Mouse (Mus musculus) layer of hippocampus, adult 9-10 months (tissue): ENCODE results near the gene Zfp28.
A peak's percentile ranks its signal among the peaks of the same experiment; 100 is the strongest.
"Not testable (repeated sequence)": the region's sequence is repeated elsewhere in the genome, so short reads cannot be mapped to it uniquely, and the experiment has no call there.

Source experiments
- DNase-seq: peaks from one replicate; pipeline ENCODE4 v3.0.0; 2022; ENCODE audit warnings: low spot score

The Zfp28 gene

DNA sequence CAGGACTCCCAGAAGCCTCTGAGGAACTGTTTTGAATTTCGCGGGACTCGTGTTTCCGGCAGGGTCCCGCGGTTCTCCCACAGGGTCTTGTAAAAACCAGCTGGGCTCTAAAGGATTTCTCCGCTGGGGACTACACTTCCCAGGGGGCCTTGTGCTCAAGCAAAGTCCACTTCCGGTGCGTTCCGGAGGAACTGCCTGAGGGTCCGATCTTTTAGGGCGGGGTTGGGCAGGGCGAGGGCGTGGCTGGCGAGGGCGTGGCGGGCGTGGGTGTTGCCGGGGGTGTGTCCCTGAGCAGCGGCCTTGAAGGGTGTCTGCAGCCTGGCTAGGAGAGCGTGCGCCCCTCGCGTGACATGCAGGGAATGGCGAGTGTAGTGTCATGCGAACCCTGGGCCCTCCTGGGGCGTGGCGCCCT is at the start of gene Zfp28:
Gene Zfp28 (plus strand): TSS at position 252 of the 412 bp plus-strand sequence.
- DNase-seq, result peak; percentile 71

DNA sequence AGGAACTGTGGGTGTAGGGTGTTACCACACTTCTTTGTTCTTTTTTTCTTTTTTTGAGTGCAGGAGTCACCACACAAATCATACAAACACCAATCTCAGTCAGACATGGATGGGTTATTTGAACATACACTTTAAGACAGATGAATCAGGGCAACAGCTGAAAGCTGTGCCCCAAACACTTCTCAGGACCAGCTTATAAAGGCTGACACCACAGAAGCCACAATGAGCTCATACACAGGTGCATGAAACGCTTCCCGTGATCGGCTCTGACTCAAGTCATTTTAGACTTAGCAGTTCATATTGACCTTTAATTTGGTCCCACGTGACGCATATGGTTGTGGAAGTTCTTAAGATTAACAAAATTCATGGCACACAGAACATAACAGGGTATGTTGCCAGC is 43.2 kb upstream of the Zfp28 start:
- no peak for DNase-seq

DNA sequence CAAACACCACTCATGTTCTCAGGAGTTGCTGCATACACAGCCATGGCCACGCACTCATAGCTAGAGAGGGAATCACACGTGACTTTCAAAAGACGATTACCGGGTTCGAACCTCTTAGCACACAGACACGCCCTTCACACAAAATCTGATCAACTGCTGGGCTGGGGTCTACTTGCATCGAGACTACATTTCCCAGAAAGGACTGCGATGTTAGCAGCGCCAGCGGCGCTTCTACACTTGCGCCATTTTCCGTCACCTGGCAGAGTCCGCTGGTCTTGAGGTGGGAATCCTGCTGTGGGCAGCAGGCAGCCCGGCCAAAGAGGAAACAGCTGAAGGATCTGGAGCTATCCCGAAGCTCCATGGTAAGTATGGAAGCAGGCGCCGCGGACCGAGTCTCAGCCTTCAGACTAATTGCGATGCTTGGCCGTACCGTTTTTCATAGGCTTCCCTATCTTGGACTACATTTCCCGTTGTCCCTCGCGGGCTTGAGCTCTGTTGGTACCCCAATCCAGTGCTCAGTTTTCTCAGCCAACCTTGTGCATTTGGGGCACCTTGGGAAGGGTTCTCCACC is 39.5 kb upstream of the Zfp28 start, which contains the start of gene Gm3854:
Gene Gm3854 (plus strand): TSS at position 259 of the 571 bp plus-strand sequence.
- peak; percentile 47 for DNase-seq

DNA sequence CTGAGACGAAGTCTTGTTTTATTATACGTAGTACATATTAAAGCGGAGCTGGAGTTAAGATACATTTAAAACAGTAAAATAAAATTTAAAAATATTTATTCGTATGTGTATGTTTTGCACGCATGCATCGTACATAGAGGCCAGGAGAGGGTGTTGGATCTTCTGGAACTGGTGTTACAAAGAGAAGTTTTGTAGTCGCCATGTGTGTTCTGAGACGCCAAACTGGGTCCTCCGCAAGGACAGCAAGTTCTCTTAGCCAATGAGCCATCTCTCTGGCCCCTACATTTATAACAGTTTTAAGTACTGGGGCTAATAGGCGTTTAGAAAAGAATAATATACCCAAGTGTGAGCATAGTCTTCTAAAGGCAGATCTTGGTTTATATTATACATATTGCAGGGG is 39.0 kb upstream of the Zfp28 start:
- DNase-seq, result no peak

DNA sequence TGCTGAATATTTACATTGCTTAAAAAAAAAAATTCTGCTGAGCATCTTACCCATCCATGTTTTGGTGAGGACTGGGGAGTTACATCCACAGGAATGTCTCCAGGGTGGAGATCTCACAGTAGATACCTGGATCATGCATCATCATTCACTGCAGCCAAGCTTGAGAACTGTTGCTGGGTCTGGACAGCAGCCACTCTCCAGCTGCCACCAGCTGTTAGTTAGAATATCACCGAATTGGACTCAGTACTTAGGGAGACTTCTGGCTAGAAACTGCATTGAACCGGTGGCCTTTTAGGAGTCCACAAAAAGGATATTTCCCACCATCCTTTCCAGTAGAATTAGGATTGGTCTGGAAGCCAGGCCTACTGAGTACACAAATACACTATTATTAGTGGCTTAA is 25.0 kb upstream of the Zfp28 start:
- DNase-seq, result no peak

DNA sequence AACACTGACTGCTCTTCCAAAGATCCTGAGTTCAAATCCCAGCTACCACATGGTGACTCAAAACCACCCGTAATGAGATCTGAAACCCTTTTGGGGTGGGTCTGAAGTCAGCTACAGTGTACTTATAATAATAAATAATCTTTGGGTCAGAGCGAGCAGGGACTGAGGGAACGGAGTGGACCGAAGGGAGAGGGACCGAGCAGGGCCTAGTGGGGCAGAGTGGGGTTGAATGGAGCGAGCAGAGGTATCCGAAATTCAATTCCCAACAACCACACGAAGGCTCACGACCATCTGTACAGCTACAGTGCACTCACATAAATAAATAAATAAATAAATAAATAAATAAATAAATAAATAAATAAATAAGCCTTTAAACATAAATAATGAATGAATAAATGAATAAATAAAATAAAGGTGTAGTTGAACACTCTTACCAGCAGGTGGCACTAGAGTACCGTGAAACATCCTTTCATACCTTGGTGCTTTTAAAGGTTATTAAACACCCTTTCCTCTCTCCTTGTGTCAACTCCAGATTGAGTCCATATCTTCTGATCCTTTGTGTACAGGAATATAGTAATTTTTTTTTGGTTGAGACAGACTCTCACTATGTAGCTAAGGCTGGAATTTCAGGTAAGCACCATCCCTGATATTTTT is 24.0 kb upstream of the Zfp28 start:
- no peak for DNase-seq

DNA sequence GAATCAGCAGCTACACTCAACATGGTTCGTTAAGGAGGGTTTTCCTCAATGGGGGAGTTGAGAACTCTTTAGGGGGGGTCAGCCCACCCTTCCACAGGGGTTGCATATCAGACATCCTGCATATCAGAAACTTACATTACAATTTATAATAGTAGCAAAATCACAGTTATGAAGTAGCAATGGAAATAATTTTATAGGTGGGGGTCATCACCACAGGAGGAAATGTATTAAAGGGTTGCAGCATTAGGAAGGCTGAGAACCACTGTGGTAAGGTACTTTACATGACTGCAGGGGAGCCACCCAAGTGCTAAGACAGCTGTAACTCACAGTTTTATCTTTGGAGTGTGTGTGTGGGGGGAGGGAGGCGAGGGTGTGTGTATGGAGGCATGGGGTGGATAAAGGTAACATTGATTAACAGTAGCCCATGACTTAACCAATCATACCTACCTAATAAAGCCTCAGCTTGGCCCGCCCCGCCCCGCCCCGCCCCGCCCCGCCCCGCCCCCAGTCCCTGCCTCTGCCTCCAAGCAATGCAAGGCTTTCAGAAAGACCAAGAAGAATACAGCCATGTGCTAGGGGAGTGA is 22.5 kb upstream of the Zfp28 start:
- DNase-seq, result no peak

DNA sequence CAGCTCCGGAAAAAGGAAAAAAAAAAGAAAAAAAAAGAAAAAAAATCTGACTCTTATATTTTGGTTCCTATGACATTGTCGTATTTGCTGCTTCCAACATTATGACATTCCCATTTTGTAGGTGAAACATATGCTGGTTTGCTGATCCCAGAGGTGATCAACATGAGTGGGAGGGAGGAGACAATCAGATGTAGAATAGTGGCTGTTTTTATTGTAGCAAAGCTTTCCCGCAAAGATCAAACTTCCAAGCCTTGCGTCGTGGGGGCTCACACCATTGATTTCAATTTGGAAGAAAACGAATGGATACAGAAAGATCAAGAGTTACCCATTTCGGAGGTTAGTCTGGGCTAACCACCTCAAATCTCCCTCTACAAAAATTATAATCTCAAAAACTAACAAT is 21.3 kb upstream of the Zfp28 start:
- DNase-seq, result no peak

DNA sequence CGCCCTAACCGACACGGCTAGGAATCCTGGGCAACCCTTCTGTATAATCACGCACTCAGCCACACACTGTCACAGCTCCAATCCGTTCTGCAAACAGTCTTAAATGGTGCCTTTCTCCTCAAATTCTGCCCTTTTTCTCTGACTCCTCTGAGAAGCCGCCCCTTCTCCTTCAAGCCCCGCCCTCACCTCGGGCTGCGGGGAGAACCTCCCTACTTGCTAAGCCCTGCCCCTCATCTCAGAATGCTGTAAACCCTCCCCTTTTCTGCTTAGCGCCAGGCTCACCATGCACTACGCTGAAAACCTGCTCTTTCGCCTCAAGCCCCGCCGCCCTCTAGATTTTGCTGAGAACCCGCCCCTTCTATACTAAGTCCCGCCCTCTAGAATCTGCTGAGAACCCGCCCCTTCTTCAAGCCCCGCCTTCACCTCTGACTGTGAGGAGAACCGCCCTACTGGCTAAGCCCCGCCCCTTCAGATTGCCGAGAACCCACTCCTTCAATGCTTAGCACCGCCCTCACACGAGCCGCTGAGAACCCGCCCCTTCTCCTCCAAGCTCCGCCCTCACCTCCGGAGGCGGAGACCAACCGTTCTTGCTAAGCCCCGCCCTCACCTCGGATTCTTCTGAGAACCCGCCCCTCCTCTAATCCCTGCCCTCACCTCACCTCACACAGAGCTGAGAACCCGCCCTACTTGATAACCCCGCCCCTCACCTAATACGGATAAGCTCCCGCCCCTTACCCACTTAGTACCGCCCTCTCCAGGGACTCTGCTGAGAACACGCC is 20.6 kb upstream of the Zfp28 start:
- DNase-seq, result peak; percentile 94

DNA sequence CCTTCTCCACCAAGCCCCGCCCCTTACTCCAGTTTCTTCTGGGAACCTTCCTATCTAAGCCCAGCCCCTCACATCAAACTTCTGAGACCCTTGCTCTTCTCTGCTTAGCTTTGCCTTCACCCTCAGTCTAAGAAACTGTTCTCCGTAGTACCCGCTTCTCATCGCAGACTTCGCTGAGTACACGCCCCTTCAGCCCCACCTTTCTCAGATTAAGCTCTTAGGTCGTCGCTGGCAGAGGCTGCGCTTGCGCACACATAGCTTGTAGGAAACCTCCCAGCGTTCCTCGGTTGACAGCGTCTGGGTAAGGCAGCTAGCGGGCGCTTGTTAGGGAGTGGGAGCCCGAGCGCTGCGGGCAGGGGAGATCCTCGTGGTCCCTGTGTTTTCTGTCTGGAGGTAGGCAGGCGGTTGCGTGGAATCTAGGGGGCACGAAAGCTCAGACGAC is 20.0 kb upstream of the Zfp28 start, which contains the start of gene Zfp78:
Gene Zfp78 (plus strand): TSS at position 234 of the 442 bp plus-strand sequence.
- DNase-seq, result no peak

DNA sequence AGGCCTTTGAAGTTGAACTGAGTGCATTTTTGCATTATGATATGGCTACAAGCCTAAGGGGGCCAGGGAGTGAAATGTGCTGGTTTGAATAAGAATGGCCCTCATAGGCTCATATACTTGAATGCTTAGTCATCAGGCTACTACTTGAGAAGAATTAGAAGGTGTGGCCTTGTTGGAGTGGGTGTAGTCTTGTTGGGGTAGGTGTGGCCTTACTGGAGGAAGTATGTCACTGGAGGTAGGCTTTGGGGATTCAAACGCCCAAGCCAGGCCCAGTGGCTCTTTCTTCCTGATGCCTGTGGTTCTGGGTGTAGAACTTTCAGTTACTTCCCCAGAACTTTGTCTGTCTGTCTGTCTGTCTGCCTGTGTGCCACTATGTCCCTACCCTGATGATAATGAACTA is 18.3 kb upstream of the Zfp28 start:
- no peak for DNase-seq

DNA sequence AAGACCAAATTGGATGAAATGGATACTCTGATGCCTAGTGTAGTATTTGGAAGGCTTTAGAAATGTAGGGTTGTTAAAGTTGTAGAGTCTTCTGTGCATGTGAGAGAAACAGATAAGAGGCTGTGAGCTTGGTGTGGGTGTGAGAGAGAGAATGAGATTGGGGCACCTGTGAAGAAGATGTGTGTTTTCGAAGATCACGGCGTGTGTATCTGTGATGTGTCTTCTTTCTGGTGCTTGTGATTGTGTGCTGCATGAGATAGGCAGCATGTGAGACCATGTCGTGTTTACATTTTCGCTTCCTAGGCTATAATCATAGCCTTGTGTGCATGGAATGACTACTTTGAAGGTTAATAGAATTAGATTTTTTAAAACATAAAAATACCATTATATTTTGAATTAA is 15.9 kb upstream of the Zfp28 start:
- DNase-seq, result no peak

DNA sequence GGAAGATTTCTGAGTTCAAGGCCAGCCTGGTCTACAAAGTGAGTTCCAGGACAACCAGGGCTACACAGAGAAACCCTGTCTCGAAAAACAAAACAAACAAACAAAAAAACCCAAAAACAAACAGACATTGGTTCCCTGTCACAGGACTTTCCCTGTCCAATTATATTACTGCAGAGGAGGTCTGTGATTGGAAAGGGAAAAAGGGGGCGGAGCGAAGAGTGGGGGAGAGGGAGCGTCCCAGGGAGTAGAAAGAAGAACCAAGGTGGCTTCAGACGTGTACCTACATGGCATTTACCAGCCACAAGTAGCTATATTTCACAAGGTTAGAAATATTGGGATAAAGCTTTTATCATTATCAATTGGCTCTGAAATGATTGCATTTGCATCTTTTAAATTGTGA is 14.9 kb upstream of the Zfp28 start:
- DNase-seq, result not testable (repeated sequence)

DNA sequence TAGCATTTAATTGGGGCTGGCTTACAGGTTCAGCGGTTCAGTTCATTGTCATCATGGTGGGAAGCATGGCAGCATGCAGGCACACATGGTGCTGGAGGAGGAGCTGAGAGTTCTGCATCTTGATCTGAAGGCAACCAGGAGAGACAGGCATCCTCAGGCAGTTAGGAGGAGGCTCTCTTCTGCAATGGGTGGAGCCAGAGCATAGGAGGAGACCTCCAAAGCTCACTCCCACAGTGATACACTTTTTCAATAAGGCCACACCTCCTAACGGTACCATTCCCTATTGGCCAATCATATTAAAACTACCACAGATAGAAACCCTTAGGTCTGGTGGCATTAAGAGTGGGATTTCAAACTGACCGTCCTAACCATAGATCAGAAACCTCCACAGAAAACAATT is 13.6 kb upstream of the Zfp28 start:
- DNase-seq, result no peak

DNA sequence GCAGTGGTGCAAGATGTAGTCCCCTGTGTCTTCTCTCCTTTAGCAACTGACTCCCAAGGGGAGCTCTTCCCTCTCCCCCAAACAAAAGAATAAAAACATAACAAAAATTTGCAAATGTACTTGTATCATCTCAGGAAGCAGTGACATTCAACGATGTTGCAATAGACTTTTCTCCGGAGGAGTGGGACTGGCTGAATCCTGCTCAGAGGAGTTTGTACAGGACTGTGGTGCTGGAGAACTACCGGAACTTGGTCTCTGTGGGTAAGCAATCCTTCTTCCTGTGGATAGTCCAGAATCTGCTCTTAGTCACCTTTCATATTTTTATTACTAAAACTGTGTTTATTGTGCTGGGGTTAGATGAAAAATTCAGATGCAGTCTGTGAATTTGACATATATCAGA is 10.1 kb upstream of the Zfp28 start:
- DNase-seq, result no peak

DNA sequence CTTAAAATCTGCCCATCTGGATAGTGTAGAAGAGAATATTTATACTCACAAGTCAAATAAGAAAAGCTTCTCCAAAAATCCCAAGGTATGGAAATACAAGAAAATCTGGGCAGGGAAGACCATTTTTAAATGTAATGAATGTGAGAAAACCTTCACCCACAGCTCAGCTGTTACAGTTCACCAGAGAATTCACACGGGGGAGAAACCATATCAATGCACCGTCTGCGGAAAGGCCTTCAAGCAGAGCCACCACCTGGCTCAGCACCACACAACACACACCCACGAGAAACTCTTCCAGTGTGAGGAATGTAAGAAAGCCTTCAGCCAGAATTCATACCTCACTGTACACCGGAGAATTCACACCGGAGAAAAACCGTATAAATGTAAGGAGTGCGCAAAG is 4.7 kb upstream of the Zfp28 start:
- no peak for DNase-seq

DNA sequence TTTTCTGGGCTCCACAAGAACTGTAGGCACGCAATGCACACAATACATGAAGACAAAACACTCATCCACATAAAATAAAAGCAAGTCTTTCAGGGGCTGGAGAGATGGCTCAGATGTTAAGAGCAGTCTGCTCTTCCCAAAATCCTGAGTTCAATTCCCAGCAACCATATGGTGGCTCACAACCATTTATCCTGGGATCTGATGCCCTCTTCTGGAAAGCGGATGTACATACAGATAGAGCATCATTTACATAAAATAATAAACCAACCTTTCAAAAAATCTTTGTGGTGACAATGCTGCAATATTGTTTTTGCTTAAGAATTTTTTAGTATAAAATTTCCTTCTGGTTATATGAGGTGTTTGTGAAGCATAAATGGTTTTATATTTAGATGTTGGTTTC is 1.7 kb upstream of the Zfp28 start:
- DNase-seq, result no peak

DNA sequence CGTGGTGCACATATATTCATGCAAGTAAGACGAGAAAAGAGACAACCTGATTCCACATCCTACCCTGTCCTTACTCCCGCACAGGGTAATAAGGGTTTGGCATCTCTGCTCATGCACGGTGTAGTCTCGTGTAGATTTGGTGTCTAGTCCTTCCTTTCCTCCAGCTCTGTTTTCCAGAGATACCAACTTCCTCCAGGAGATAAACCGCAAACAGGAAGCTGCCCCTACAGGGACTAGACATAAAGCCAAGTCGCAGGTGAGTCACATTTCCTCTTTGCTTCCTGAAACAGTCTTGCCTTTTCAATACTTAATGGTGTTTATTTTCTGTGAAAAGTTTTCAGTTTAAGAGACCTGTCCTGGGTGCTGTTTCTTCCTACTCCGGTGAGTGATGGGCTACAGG is 916 bp downstream of the Zfp28 start:
- DNase-seq, result no peak

DNA sequence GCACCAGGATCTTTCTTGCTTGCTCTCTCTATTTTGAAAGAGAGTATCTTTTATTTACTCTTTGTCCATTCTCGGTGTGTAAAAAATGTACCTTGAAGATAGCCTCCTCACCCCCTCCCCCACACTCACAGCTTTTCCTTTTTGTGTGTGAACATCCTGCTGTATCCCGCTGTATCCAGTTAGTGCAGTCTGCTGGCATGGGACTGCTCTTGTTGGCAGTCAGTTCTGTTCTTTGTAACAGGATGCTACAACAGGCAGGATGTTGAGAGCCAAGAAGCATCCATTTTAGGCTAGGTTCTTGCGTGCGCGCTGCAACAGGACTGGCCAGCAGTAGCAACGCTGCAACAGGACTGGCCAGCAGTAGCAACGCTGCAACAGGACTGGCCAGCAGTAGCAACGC is 3.9 kb downstream of the Zfp28 start:
- DNase-seq, result no peak

DNA sequence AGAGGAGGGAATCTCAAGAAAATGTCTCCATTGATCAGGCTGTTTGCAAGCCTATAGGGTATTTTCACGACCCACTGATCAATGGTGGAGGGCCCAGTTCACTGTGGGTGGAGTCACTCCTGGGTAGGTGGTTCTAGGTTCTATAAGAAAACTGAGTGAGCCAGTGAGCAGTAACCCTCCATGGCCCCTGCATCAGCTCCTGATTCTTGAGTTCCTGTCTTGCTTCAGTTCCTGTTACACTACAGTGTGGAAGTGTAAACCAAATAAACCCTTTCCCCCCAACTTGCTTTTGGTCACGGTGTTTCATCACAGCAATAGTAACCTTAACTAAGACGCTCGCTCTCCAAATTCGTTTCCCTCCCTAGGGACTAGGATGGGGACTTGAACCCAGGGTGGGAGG is 5.9 kb downstream of the Zfp28 start:
- DNase-seq, result no peak

DNA sequence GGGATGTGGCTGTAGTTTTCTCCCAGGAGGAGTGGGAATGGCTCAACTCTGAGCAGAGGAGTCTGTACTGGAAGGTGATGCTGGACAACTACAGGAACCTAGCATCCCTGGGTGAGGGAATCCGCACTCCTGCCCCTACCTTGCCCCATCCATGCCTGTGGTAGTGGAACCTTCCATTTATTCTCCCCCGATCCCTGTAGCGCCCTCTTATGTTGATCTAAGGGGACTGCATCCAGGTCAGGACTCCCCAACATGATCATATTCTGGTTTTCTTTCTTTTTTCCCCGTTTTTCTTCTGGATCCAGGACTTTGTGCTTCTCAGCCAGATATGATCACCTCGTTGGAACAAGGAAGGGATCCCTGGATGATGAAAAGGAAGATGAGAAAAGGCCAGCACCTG is 6.4 kb downstream of the Zfp28 start:
- no peak for DNase-seq

DNA sequence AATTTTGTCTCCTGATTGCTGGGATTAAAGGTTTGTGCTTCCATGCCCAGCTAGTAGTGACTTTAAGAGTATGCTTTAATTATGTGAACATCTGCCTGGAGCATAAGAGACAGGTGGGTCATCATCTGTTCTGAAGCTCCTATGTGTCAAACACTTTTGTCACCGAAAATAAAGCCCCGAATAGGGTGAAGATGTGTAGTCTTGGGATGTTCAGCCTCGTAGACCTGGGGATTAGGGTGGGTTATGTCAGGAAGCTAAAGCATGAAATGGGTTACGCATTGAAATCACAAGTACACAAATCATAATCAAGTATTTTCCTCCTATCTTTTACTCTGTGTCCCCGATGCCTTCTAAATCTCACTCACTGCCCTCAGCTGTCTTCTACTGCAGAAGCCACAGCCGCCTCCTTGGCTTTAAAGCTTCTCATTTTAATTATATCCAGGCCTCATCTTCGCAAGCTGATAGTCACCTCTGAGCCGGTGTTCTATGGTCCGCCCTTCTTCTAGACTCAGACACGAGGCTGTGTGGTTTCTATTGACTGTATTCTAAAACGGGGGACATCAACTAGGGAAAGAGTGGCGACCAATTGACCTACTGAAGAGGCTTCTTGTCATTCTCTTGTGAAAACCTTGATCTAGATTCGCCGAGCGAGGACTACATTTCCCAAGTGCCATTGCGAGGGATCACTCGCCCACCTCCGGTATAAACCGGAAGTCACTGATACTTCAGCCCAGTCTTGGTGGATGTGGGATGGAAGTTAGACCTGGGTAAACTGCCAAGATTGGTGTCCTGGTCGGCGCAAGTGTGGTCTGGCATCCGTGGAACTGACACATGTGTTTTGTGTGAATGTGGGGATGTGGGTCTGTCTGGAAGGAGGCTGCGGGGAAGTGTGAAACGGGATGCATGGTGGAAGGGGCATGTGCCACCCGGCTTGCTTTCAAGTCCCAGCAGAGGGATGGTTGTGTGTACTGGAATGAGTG is 15.2 kb downstream of the Zfp28 start, which contains the start of gene Smim17:
Gene Smim17 (plus strand): TSS at position 720 of the 980 bp plus-strand sequence.
- peak; percentile 70 for DNase-seq
